Comparison of ENCODE assay signal across 15 mouse cellular contexts in the genomic region with DNA sequence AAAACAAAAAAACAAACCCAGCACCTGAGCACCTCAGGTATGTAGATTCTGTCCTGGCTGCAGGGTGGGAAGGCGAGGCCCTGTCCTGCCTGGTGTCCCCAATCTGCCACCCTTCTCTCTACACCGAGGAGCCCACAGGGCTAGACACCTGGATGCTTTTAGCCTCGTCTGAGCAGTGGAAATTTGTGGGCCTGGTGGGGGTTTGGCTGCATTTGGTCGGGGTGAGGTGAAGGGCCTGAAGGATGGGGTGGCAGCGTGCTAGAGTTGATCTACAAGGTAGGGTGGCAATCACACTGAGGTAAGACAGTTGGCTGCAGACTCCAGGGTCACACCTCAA.
DNase-seq lines count a peak whose midpoint lies in the region; ATAC-seq and TF ChIP-seq lines count a peak whose summit lies in the region.
"Had no signal": no experiment of that assay in that cellular context is flagged by ENCODE, and none has a peak within 500 bp of the region (broad histone marks: within the 10 kb centered on the region; RNA-seq: fewer than 3 reads in every experiment).

No protein-coding gene starts in this region.

- H3K27me3 ChIP-seq in kidney, embryonic 15.5 days = no peaks in the 10 kb centered on the region
- H3K27me3 ChIP-seq in ES-Bruce4 (ENCODE audit: control insufficient read depth, insufficient read depth, low read length, poor library complexity, severe bottlenecking) = no peaks in the 10 kb centered on the region
- no peaks in the 10 kb centered on the region for H3K27me3 ChIP-seq in liver, embryonic 14.5 days (ENCODE audit: control insufficient read depth, insufficient read depth, low read length)
- H3K27me3 ChIP-seq: lung, embryonic 15.5 days; midbrain, embryonic 15.5 days; neural tube, embryonic 15.5 days had no signal

- no peak overlapping the region for H3K4me3 ChIP-seq in kidney, embryonic 15.5 days (replicated peaks)
- no peak overlapping the region for H3K4me3 ChIP-seq in ES-Bruce4 (ENCODE audit: low read depth, low read length)
- no peak overlapping the region for H3K4me3 ChIP-seq in brown adipose tissue, adult 24 weeks (ENCODE audit: insufficient read depth, low read depth, low read length)
- H3K4me3 ChIP-seq in liver, embryonic 14.5 days (ENCODE audit: insufficient read depth in 1 of 2, low read depth in 2 of 2, low read length in 2 of 2) = no peak overlapping the region
- H3K4me3 ChIP-seq: lung, embryonic 15.5 days; midbrain, embryonic 15.5 days; neural tube, embryonic 15.5 days had no signal

- no peaks in the 10 kb centered on the region for H3K9me3 ChIP-seq in kidney, embryonic 15.5 days (replicated peaks)
- no peaks in the 10 kb centered on the region for H3K9me3 ChIP-seq in ES-Bruce4 (replicated peaks; ENCODE audit: control insufficient read depth, insufficient read depth, low read length, poor library complexity, severe bottlenecking)
- no peaks in the 10 kb centered on the region for H3K9me3 ChIP-seq in liver, embryonic 14.5 days (ENCODE audit: control insufficient read depth, low read length)
- H3K9me3 ChIP-seq: lung, embryonic 15.5 days; midbrain, embryonic 15.5 days; neural tube, embryonic 15.5 days had no signal

- TF ChIP-seq EP300 in ES-Bruce4 (IDR thresholded peaks at IDR 0.05; ENCODE audit: insufficient read depth, low read depth, low read length) = no peak
- TF ChIP-seq EP300 in liver, embryonic 14.5 days (IDR thresholded peaks at IDR 0.05; ENCODE audit: low read depth) = no peak

- TF ChIP-seq CTCF in ES-Bruce4 (IDR thresholded peaks at IDR 0.05; ENCODE audit: low read depth, low read length) = no peak
- no peak for TF ChIP-seq CTCF in liver, embryonic 14.5 days (IDR thresholded peaks at IDR 0.05; ENCODE audit: low read depth)

- peak overlapping the region; percentile 48; the same call in 1 of the 2 replicates for H3K27ac ChIP-seq in kidney, embryonic 15.5 days
- H3K27ac ChIP-seq in ES-Bruce4 (ENCODE audit: insufficient read depth, low read length) = peak overlapping the region; percentile 81
- H3K27ac ChIP-seq in brown adipose tissue, adult 24 weeks (replicated peaks; ENCODE audit: low read depth, low read length) = peak overlapping the region; percentile 41; the same call in 1 of the 2 replicates
- H3K27ac ChIP-seq in liver, embryonic 14.5 days = no peak overlapping the region
- H3K27ac ChIP-seq: midbrain, embryonic 15.5 days; neural tube, embryonic 15.5 days had no signal

- H3K9ac ChIP-seq in kidney, embryonic 15.5 days = no peak overlapping the region
- 0 out of 2 replicates have a peak overlapping the region, but pooled peaks have one; percentile 8 for H3K9ac ChIP-seq in ES-Bruce4 (ENCODE audit: low read depth, poor library complexity, severe bottlenecking)
- no peak overlapping the region for H3K9ac ChIP-seq in liver, embryonic 14.5 days (replicated peaks)
- H3K9ac ChIP-seq: lung, embryonic 15.5 days; midbrain, embryonic 15.5 days; neural tube, embryonic 15.5 days had no signal

- WGBS in kidney, embryonic 15.5 days = 72% methylated on average over 5 of the region's 5 CpGs
- WGBS in liver, embryonic 14.5 days (ENCODE audit: insufficient replicate concordance) = 36% methylated on average over 5 of the region's 5 CpGs

- no peak for DNase-seq in kidney, postnatal 36 days
- DNase-seq in liver, embryonic 14.5 days (ENCODE audit: low read depth in 3 of 3, low spot score in 3 of 3) = no peak
- no peak for DNase-seq in frontal cortex, postnatal 14 days (ENCODE audit: low spot score in 2 of 2)
- DNase-seq: gastrocnemius, postnatal 14 days; heart, postnatal 4 days; kidney, adult 9 months; layer of hippocampus, postnatal 36 days; right cerebral cortex, postnatal 4 days had no signal

- H3K36me3 ChIP-seq in kidney, embryonic 15.5 days = no peaks in the 10 kb centered on the region
- H3K36me3 ChIP-seq in ES-Bruce4 (ENCODE audit: control insufficient read depth, insufficient read depth, low read length, poor library complexity, severe bottlenecking) = no peaks in the 10 kb centered on the region
- no peaks in the 10 kb centered on the region for H3K36me3 ChIP-seq in liver, embryonic 14.5 days (replicated peaks; ENCODE audit: control insufficient read depth, insufficient read depth, low read depth)
- H3K36me3 ChIP-seq: lung, embryonic 15.5 days; midbrain, embryonic 15.5 days; neural tube, embryonic 15.5 days had no signal

- H3K4me2 ChIP-seq in kidney, embryonic 15.5 days = no peak overlapping the region
- no peak overlapping the region for H3K4me2 ChIP-seq in liver, embryonic 14.5 days (ENCODE audit: low read depth)
- H3K4me2 ChIP-seq: lung, embryonic 15.5 days; midbrain, embryonic 15.5 days; neural tube, embryonic 15.5 days had no signal

- peaks cover 85% of the 10 kb centered on the region for H3K4me1 ChIP-seq in kidney, embryonic 15.5 days
- peaks cover 40% of the 10 kb centered on the region for H3K4me1 ChIP-seq in ES-Bruce4 (ENCODE audit: control insufficient read depth, insufficient read depth, low read length)
- peaks cover 58% of the 10 kb centered on the region for H3K4me1 ChIP-seq in brown adipose tissue, adult 24 weeks (ENCODE audit: control insufficient read depth, insufficient read depth, insufficient read length, low read length)
- H3K4me1 ChIP-seq in liver, embryonic 14.5 days (replicated peaks; ENCODE audit: control insufficient read depth in 2 of 2, insufficient read depth in 2 of 2, low read length in 1 of 2) = peaks cover 17 to 58% of the 10 kb centered on the region in 2 experiments

- ATAC-seq in kidney, embryonic 15.5 days (replicated peaks; ENCODE audit: low FRiP score) = no peak
- peak; percentile 8; the same call in 1 of the 2 replicates for ATAC-seq in liver, embryonic 14.5 days (ENCODE audit: insufficient read depth)
- no peak for ATAC-seq in megakaryocyte progenitor cell, adult 5-6 weeks (replicated peaks; ENCODE audit: poor library complexity)
- ATAC-seq: midbrain, embryonic 15.5 days had no signal

- no peak for TF ChIP-seq POLR2A in ES-Bruce4 (IDR thresholded peaks at IDR 0.05; ENCODE audit: insufficient read depth, low read length)
